Mouse (Mus musculus): Measurements from ENCODE around the gene Sergef. TPM values are rescaled to one million over a fixed set of nuclear protein-coding genes. Genes with fewer than 3 reads are reported as not detected.

Sergef gene
- total and polyA plus RNA-seq, 2 experiments from 2014 or later, result 7.5 to 7.9 TPM

DNA sequence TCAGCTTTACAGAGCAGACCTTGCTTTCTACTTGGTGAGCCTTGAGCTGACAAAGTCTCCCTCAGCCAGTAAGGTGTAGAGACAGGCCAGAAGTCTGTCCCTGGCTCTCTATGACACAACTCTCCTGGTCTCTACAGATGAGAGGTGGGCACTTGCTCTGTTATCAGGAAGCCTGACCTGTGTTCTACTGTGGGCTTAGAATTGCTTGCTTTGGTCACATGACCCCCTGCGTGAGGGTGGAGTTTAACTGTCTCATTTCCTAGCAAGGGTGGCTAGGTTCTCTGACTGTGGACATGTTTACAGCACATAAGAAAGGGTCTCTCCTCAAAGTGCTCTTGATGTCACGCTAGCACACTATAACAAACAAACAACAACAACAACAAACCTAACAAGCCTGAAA lies 79.5 kb downstream of the Sergef start:
- Histone ChIP-seq H3K36me3 (replicated peaks; ENCODE audit: control insufficient read depth, insufficient read depth, low read length) (no peaks in the 10 kb centered on the region), H3K27ac (ENCODE audit: low read depth) (no peak overlapping the region), H3K9me3 (replicated peaks; ENCODE audit: control insufficient read depth, low read length) (no peaks in the 10 kb centered on the region), H3K4me2 (ENCODE audit: low read depth, low read length) (no peak overlapping the region), H3K9ac (replicated peaks; ENCODE audit: low read depth, low read length) (no peak overlapping the region), H3K4me3 (ENCODE audit: low read depth, low read length) (no peak overlapping the region), H3K27me3 (ENCODE audit: control insufficient read depth, insufficient read depth, low read length) (no peaks in the 10 kb centered on the region), H3K4me1 (ENCODE audit: control insufficient read depth, insufficient read depth) (peaks cover 15% of the 10 kb centered on the region)
- no peak for DNase-seq (ENCODE audit: low spot score)
- 81% methylated on average over 2 of the region's 2 CpGs for WGBS
- ATAC-seq (ENCODE audit: insufficient read depth, low read depth), result 0 out of 2 replicates have a peak, but pooled peaks have one; percentile 6
- TF ChIP-seq EP300 (IDR thresholded peaks at IDR 0.05; ENCODE audit: low read depth) (no peak), CTCF (IDR thresholded peaks at IDR 0.05; ENCODE audit: low read depth) (no peak)

GRCm38 (mm10) chr7:46559643-46560042 lies 80.0 kb downstream of the Sergef start:
- peak; percentile 64; the same call in 1 of the 2 replicates for ATAC-seq (ENCODE audit: insufficient read depth, low read depth)
- H3K27me3 ChIP-seq (ENCODE audit: control insufficient read depth, insufficient read depth, low read length), result no peaks in the 10 kb centered on the region
- DNase-seq (ENCODE audit: low spot score), result peak; percentile 49

DNA sequence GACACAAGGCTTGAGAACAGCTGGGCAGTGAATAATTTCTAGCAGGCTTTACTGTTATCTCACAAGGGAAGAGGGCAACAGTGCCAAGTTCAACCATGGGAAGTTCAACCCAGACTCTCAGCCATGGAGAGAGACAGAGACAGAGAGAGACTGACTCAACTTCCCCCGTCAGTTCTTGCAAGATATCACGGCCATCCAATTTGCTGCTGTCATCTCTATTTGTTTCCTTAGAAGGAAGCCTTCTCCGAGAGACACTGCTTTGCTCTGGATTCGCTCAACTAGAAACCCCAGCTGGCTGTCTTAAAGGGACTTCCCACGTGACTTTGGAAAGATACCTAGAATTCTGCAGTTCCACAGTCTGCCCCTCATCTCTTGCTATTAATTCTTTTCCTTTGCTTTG lies 80.6 kb downstream of the Sergef start:
- no peaks in the 10 kb centered on the region for H3K9me3 ChIP-seq (replicated peaks; ENCODE audit: control insufficient read depth, low read length)
- no peak for TF ChIP-seq EP300 (IDR thresholded peaks at IDR 0.05; ENCODE audit: low read depth)
- TF ChIP-seq CTCF (IDR thresholded peaks at IDR 0.05; ENCODE audit: low read depth), result no peak
- H3K27me3 ChIP-seq (ENCODE audit: control insufficient read depth, insufficient read depth, low read length), result no peaks in the 10 kb centered on the region
- H3K27ac ChIP-seq (ENCODE audit: low read depth), result no peak overlapping the region
- no peaks in the 10 kb centered on the region for H3K36me3 ChIP-seq (replicated peaks; ENCODE audit: control insufficient read depth, insufficient read depth, low read length)
- DNase-seq (ENCODE audit: low spot score) (no peak), ATAC-seq (ENCODE audit: insufficient read depth, low read depth) (no peak)
- WGBS, result 67% methylated on average over 5 of the region's 5 CpGs
- H3K4me1 ChIP-seq (ENCODE audit: control insufficient read depth, insufficient read depth), result peaks cover 17% of the 10 kb centered on the region
- H3K4me3 ChIP-seq (ENCODE audit: low read depth, low read length), result no peak overlapping the region
- no peak overlapping the region for H3K4me2 ChIP-seq (ENCODE audit: low read depth, low read length)
- no peak overlapping the region for H3K9ac ChIP-seq (replicated peaks; ENCODE audit: low read depth, low read length)

More at GRCm38 (mm10) chr7:46559643-46560042, 80.0 kb downstream of the Sergef start:
- no peaks in the 10 kb centered on the region for H3K36me3 ChIP-seq (replicated peaks; ENCODE audit: control insufficient read depth, insufficient read depth, low read length)
- H3K27ac ChIP-seq (ENCODE audit: low read depth), result no peak overlapping the region
- TF ChIP-seq EP300 (IDR thresholded peaks at IDR 0.05; ENCODE audit: low read depth), result no peak
- no peak for TF ChIP-seq CTCF (IDR thresholded peaks at IDR 0.05; ENCODE audit: low read depth)
- H3K4me1 ChIP-seq (ENCODE audit: control insufficient read depth, insufficient read depth), result peaks cover 15% of the 10 kb centered on the region
- WGBS, result 59% methylated on average over 6 of the region's 6 CpGs
- no peaks in the 10 kb centered on the region for H3K9me3 ChIP-seq (replicated peaks; ENCODE audit: control insufficient read depth, low read length)
- H3K4me3 ChIP-seq (ENCODE audit: low read depth, low read length), result no peak overlapping the region
- no peak overlapping the region for H3K9ac ChIP-seq (replicated peaks; ENCODE audit: low read depth, low read length)
- no peak overlapping the region for H3K4me2 ChIP-seq (ENCODE audit: low read depth, low read length)

DNA sequence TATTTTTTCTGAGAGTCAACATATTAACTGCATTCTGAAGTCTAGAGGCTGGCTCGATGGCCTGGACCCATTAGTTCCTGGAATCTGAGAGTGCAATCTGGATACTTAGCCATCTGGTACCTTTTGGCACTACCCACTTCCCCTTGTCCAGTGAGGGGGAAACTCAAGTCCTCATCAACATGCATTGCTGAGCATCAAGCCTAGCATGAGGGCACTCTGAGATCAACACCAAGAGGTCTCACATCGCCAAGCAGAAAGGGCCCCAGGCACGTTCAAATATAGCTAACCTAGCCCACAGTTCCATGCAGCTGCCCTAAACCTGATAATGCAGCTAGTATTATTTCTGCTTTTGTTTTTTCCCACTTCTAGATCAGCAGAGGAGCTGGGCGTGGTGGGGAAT lies 81.6 kb downstream of the Sergef start:
- no peak for ATAC-seq (ENCODE audit: insufficient read depth, low read depth)
- 85% methylated on average over 4 of the region's 4 CpGs for whole genome bisulfite sequencing
- peaks cover 22% of the 10 kb centered on the region for H3K4me1 ChIP-seq (ENCODE audit: control insufficient read depth, insufficient read depth)
- no peaks in the 10 kb centered on the region for H3K36me3 ChIP-seq (replicated peaks; ENCODE audit: control insufficient read depth, insufficient read depth, low read length)
- H3K27me3 ChIP-seq (ENCODE audit: control insufficient read depth, insufficient read depth, low read length), result no peaks in the 10 kb centered on the region
- H3K4me2 ChIP-seq (ENCODE audit: low read depth, low read length), result no peak overlapping the region
- H3K4me3 ChIP-seq (ENCODE audit: low read depth, low read length), result no peak overlapping the region
- TF ChIP-seq EP300 (IDR thresholded peaks at IDR 0.05; ENCODE audit: low read depth) (no peak), CTCF (IDR thresholded peaks at IDR 0.05; ENCODE audit: low read depth) (no peak)
- H3K27ac ChIP-seq (ENCODE audit: low read depth), result no peak overlapping the region
- no peak for DNase-seq (ENCODE audit: low spot score)
- H3K9me3 ChIP-seq (replicated peaks; ENCODE audit: control insufficient read depth, low read length), result no peaks in the 10 kb centered on the region
- no peak overlapping the region for H3K9ac ChIP-seq (replicated peaks; ENCODE audit: low read depth, low read length)

DNA sequence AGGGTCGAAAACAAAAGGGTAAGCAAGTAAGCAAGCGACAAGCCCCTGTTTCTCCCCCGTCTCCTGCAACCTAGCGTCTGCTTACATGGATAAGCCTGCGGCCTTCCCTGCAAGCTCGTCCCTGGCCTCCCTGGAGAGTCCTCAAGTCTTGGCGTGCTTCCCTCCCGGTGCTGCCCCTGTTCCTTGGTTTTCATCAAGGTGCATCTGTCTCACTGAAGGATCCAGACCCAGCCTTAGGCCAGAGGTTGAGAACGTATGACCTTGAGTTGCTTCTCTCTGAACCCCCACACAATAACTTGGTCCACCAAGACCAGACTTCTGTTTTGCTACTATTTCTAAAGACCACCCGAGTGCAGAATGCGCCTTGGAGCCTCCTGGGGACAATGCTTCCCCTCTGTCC lies 82.2 kb downstream of the Sergef start:
- no peak overlapping the region for H3K9ac ChIP-seq (replicated peaks; ENCODE audit: low read depth, low read length)
- H3K27ac ChIP-seq (ENCODE audit: low read depth), result no peak overlapping the region
- H3K27me3 ChIP-seq (ENCODE audit: control insufficient read depth, insufficient read depth, low read length), result no peaks in the 10 kb centered on the region
- H3K4me2 ChIP-seq (ENCODE audit: low read depth, low read length), result no peak overlapping the region
- no peak for DNase-seq (ENCODE audit: low spot score)
- TF ChIP-seq EP300 (IDR thresholded peaks at IDR 0.05; ENCODE audit: low read depth) (no peak), CTCF (IDR thresholded peaks at IDR 0.05; ENCODE audit: low read depth) (no peak)
- ATAC-seq (ENCODE audit: insufficient read depth, low read depth), result no peak
- WGBS, result 81% methylated on average over 11 of the region's 11 CpGs
- H3K4me3 ChIP-seq (ENCODE audit: low read depth, low read length), result no peak overlapping the region
- no peaks in the 10 kb centered on the region for H3K9me3 ChIP-seq (replicated peaks; ENCODE audit: control insufficient read depth, low read length)
- no peaks in the 10 kb centered on the region for H3K36me3 ChIP-seq (replicated peaks; ENCODE audit: control insufficient read depth, insufficient read depth, low read length)
- peaks cover 22% of the 10 kb centered on the region for H3K4me1 ChIP-seq (ENCODE audit: control insufficient read depth, insufficient read depth)
